Mouse (Mus musculus) neutrophil, adult 59 days (primary cell): ENCODE results near the gene Gm13124. TPM values are rescaled to one million over a fixed set of nuclear protein-coding genes. Genes with fewer than 3 reads are reported as not detected.

Experiments used
- total RNA-seq, 2 experiments: library from RNA; stranded (reverse); gene quantifications; 1 replicate in 1 of 2; 2 replicates in 1 of 2; pipeline ENCODE4 v1.2.4; 2023

Gm13124 gene
- not detected for total RNA-seq

DNA sequence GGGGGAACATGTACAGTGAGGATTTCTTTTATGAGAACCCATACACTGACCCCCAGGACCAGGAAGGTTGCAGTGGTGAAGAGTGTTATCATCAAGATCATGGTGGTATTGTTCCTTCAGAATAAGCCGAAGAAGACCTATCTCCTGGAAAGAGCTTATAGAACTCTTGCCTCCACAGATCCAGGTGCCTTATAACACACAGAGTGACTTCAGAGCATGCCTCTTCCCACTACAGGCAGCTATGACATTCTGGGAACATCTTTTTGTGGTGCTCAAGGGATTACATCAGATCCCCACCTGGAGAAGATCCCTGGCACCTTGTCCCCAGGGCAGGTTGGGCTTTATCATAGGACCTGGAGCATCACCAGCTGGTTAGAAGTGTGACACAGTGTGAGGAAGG, at the start of gene Gm13124:
Gm13124 (minus strand) TSS at position 101 of the 400 bp plus-strand sequence.

DNA sequence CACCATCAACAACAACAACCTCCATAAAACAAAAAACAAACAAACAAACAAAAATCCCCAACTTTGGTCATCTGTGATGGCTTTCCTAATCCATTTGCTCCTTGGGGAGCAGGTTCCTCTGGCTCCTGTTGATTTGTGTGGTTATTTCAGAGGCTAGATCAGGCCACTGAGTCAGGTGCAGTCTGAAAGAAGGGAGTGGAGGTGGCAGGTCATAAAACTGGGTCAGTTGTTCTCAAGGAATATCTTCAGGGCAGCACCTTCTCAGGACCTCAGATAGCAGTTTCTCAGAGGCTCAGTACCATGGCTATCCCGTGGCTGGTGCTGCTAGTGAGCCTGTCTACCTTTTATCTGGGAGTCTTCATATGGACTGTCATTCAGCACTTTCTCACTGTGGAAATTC, 48.5 kb upstream of the Gm13124 start, which contains the start of gene Aadacl4:
Aadacl4 (plus strand) TSS at position 301 of the 400 bp plus-strand sequence.

GRCm38 (mm10) chr4:144519522-144519921, 45.4 kb downstream of the Gm13124 start, which contains the start of gene 9430007A20Rik:
Gene 9430007A20Rik (plus strand): TSS chr4:144519822.

Other genes starting within 250 kb of the Gm13124 start
- not detected for gene Gm13128, start 234.9 kb downstream of the Gm13124 start, total RNA-seq
- gene Gm13119, start 207.2 kb downstream of the Gm13124 start, total RNA-seq, result not detected
- gene Pramef20, start 187.2 kb downstream of the Gm13124 start, total RNA-seq, result not detected
- not detected for gene Pramef12, start 156.7 kb downstream of the Gm13124 start, total RNA-seq
- not detected for gene 1700012P22Rik, start 126.4 kb downstream of the Gm13124 start, total RNA-seq
- gene Gm9944, start 111.8 kb downstream of the Gm13124 start, total RNA-seq, result not detected
- not detected for gene Aadacl3, start 101.4 kb downstream of the Gm13124 start, total RNA-seq
- gene 9430007A20Rik, start 45.3 kb downstream of the Gm13124 start, total RNA-seq, result not detected
- not detected for gene Aadacl4, start 48.6 kb upstream of the Gm13124 start, total RNA-seq
- gene Gm436, start 121.2 kb upstream of the Gm13124 start, total RNA-seq, result not detected
- not detected for gene Gm13178, start 156.3 kb upstream of the Gm13124 start, total RNA-seq
- not detected for gene Gm438, start 221.4 kb upstream of the Gm13124 start, total RNA-seq